Mouse (Mus musculus): ENCODE data around the gene Gm14597. TPM values are rescaled to one million over a fixed set of nuclear protein-coding genes. Genes with fewer than 3 reads are reported as not detected.

Gm14597 gene
- polyA plus RNA-seq (2017; shearing (Covaris generic)) = not detected

DNA sequence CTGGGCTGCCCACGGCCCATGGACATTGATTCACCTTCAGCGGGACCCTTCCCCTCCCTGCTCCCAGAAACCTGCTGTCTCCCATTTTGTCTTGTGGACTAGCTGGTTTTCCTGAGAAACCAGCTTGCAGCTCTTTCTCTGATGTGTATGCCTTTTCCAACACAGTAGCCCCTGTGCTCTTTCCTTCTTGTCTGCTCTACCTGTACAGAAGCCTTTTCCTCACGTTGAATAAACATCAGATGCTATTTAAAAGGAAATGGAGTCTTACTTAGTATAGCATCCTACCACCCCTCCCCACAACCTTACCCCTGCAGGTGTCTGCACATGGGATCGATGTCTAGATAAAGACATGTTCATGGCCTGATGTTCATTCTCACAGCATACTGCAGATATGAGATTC lies at the start of gene Gm14597:
Gene Gm14597 (minus strand): TSS at position 101 of the 400 bp plus-strand sequence.

DNA sequence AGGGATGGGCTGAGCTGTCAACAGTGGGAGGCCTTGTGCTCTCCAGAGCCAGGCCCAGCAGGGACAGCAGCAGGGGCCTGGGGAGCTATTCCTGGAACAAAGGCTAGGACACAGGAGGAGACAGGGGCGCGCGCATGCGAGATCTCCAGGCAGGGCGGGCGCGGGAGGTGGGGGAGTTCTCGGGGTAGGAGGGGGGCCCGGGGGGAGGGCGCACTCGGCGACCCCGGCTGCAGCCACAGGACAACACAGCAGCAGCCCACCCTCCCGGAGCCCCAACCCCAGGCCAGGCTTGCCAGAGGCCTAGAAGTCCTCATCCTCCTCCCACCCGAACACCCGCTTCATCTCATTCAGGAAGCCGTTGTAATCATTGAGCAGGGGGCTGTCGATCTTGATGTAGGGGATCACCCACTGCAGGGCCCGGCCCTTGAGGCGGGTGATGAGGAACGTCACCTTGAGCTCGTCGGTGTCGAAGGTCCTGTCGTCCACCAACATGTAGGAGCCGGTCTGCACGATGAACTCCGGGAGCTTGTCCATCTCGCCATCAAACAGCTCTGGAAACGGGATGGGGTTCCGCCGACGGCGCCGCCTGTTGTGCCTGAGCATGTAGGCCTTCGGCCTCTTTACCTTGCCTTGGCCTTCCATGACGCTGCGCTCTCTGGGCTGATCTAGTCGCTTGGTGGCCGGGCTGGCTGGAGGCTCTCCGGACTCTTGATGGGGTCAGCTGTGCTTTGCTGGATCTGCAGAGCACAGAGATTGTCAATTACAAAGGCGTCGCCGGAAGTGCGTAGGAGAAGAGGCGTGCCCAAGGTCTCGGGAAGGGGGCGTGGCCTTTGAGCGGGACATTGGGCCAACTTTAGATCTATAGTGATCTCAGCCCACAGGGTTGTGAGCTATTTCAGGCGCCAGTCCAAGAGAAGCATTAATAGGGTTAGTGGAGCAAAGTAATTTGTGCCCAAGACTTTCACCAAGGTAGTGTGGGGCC lies 34.5 kb upstream of the Gm14597 start, which contains the start of gene Rtl8a:
Gene Rtl8a (minus strand): TSS at position 703 of the 982 bp plus-strand sequence.

DNA sequence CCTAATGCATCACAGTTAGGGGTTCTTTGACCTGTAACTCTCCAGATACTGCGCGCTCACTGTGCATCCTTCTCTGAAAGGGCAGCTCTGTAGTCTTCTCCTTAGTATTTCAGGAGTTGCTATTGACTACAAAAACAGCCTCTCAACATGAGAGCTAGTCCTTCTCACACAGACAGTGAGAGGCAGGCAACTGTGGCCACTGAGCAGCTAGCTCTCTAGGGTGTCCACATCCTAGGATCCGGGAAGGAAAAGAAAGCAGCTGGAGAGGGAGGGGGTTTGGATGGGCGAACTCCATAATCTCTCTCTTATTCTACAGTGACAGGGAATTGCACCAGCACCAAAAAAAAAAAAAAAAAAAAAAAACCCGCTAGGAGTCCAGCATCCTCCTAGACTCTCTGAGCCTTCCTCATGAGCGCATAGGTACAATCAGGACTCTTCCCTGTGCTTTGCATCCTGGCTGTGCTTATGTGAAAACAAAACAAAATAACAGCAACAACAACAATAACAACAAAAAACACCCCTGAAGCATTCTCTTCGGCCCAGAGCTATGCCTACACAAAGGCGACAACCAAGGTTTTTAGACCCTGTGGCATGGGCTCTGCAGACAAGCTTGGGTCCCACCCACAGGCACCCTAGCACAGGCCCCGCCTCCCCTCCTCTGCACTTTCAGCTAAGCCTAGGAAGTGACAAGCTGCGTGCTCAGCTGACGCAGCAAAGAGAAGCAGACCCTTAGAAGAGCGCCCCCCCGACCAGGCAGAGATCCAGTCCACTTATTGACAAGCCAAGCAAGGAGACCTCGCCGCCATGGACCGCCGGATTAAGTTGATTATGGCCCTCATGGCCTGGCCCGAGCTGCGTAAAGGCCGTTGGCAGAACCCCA lies 1.3 kb downstream of the Gm14597 start, which contains the start of gene Rtl8c:
Gene Rtl8c (plus strand): TSS at position 791 of the 880 bp plus-strand sequence.

Other genes starting within 250 kb of the Gm14597 start
- gene Mospd1, start 238.5 kb downstream of the Gm14597 start, polyA plus RNA-seq (2017; shearing (Covaris generic)) = 12.4 TPM
- not detected for gene Etd, start 174.1 kb downstream of the Gm14597 start, polyA plus RNA-seq (2017; shearing (Covaris generic))
- gene Rtl8c, start 947 bp downstream of the Gm14597 start, polyA plus RNA-seq (2017; shearing (Covaris generic)) = 9.5 TPM
- gene Rtl8a, start 34.7 kb upstream of the Gm14597 start, polyA plus RNA-seq (2017; shearing (Covaris generic)) = 7.4 TPM
- gene Rtl8b, start 61.4 kb upstream of the Gm14597 start, polyA plus RNA-seq (2017; shearing (Covaris generic)) = 5.9 TPM
- not detected for gene 4930502E18Rik, start 115.8 kb upstream of the Gm14597 start, polyA plus RNA-seq (2017; shearing (Covaris generic))
- not detected for gene 1700013H16Rik, start 148.9 kb upstream of the Gm14597 start, polyA plus RNA-seq (2017; shearing (Covaris generic))
- gene Zfp36l3, start 167.4 kb upstream of the Gm14597 start, polyA plus RNA-seq (2017; shearing (Covaris generic)) = not detected
- 0.55 TPM for gene Xlr, start 188.7 kb upstream of the Gm14597 start, polyA plus RNA-seq (2017; shearing (Covaris generic))

Measured in effector memory CD4-positive, alpha-beta T cell, adult 7 months (primary cell).